Mouse (Mus musculus) C2C12 (cell line): Measurements from ENCODE around the gene Oxt. TPM values are rescaled to one million over a fixed set of nuclear protein-coding genes. Genes with fewer than 3 reads are reported as not detected.

ENCODE experiments used
- H3K27me3 ChIP-seq: one replicate; pipeline ENCODE4 v1.6.1; 2011; ENCODE audit not compliant: control insufficient read depth, insufficient read depth, insufficient read length
- H3K36me3 ChIP-seq: one replicate; pipeline ENCODE4 v1.6.1; 2011; ENCODE audit not compliant: control insufficient read depth, insufficient read depth
- H3K4me3 ChIP-seq: one replicate; pipeline ENCODE4 v1.5.1; 2011; ENCODE audit warnings: mild to moderate bottlenecking, control low read depth; ENCODE audit not compliant: poor library complexity, insufficient read depth, severe bottlenecking
- H3K79me2 ChIP-seq: one replicate; pipeline ENCODE4 v1.6.1; 2011; ENCODE audit not compliant: control insufficient read depth, insufficient read depth
- H3K79me3 ChIP-seq: one replicate; pipeline ENCODE4 v1.6.1; 2011; ENCODE audit warnings: low read depth, control low read depth
- H3ac ChIP-seq: one replicate; pipeline ENCODE3; 2011; ENCODE audit warnings: low read depth; ENCODE audit not compliant: control insufficient read depth, insufficient read length
- CEBPB ChIP-seq: IDR thresholded peaks from one replicate; pipeline ENCODE4 v1.6.1; 2011; ENCODE audit warnings: low read depth, mild to moderate bottlenecking, control low read depth, moderate library complexity
- CTCF ChIP-seq: IDR thresholded peaks from one replicate; pipeline ENCODE4 v1.5.1; 2011; ENCODE audit not compliant: control insufficient read depth, insufficient read depth, insufficient read length
- FOSL1 ChIP-seq: IDR thresholded peaks from one replicate; pipeline ENCODE4 v1.8.0; 2011; ENCODE audit warnings: mild to moderate bottlenecking, low read length; ENCODE audit not compliant: poor library complexity, insufficient read depth, severe bottlenecking
- MAX ChIP-seq: IDR thresholded peaks from one replicate; pipeline ENCODE4 v1.6.1; 2011; ENCODE audit warnings: mild to moderate bottlenecking, control low read depth
- MYOD1 ChIP-seq: IDR thresholded peaks from one replicate; pipeline ENCODE4 v1.6.1; 2011; ENCODE audit warnings: low read depth; ENCODE audit not compliant: control insufficient read depth, insufficient read length
- MYOG ChIP-seq: IDR thresholded peaks from one replicate; pipeline ENCODE4 v1.6.1; 2011; ENCODE audit not compliant: control insufficient read depth, insufficient read length; ENCODE audit errors: extremely low read depth
- USF1 ChIP-seq: IDR thresholded peaks from one replicate; pipeline ENCODE4 v1.6.1; 2011; ENCODE audit warnings: low read depth, mild to moderate bottlenecking, control low read depth, moderate library complexity
- polyA plus RNA-seq: library from polyadenylated mRNA; unstranded; fragments of >200 nt; fragmentation: generic; extraction: Trizol; gene quantifications from one replicate; pipeline ENCODE4 v1.2.1, GENCODE M21; 2012; ENCODE audit warnings: missing spikeins

Gene Oxt
- polyA plus RNA-seq, 1 experiment, result not detected

DNA sequence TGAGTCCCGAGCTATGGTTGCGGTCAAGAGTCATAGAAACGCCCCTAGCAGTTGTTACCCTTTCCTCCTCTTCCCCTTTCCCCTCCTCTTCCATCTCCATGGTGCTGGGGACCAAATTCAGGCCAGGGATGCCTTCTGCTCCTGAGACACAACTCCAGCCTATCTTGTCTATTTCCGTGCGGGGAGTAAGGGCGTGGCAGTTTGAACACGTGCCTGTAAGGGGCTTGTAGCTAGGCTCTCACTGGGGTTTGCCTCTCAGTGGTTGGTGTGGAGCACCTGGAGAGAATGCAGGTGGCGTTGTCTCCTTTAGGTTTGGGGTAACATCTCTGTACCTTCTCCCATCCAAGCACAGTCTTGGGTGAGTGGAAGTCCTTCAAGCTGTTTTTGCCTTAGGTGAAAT, 3.8 kb downstream of the Oxt start:
- Histone ChIP-seq H3ac (no peak overlapping the region), H3K79me3 (no peaks in the 10 kb centered on the region), H3K4me3 (no peak overlapping the region), H3K27me3 (peaks cover 19% of the 10 kb centered on the region), H3K79me2 (no peaks in the 10 kb centered on the region), H3K36me3 (no peaks in the 10 kb centered on the region)
- TF ChIP-seq USF1 (no peak), MAX (no peak), FOSL1 (no peak), CEBPB (no peak), MYOD1 (no peak), CTCF (no peak), MYOG (no peak)

DNA sequence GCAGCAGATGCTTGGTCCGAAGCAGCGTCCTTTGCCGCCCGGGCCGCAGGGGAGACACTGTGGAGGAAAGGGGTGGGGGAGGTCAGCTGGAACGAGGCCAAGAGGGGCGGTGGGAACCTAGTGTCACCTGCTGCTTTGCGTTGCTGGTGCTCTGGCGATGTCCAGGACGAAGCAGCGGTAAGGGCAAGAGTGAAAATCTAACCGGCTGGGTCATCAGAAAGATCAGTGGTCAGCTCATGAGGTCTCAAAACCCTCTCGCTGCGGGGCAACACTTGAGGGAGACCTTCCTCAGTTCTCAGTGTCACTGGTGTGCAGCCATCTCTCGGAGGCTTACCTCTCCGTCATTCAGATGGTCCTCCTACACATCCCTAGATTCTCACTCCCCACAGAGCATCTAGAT, 5.2 kb downstream of the Oxt start:
- Histone ChIP-seq H3K36me3 (no peaks in the 10 kb centered on the region), H3K79me2 (no peaks in the 10 kb centered on the region), H3K27me3 (peaks cover 19% of the 10 kb centered on the region), H3K79me3 (no peaks in the 10 kb centered on the region), H3K4me3 (no peak overlapping the region), H3ac (no peak overlapping the region)
- TF ChIP-seq USF1, result no peak
- no peak for TF ChIP-seq MYOG
- no peak for TF ChIP-seq CEBPB
- TF ChIP-seq MYOD1, result no peak

DNA sequence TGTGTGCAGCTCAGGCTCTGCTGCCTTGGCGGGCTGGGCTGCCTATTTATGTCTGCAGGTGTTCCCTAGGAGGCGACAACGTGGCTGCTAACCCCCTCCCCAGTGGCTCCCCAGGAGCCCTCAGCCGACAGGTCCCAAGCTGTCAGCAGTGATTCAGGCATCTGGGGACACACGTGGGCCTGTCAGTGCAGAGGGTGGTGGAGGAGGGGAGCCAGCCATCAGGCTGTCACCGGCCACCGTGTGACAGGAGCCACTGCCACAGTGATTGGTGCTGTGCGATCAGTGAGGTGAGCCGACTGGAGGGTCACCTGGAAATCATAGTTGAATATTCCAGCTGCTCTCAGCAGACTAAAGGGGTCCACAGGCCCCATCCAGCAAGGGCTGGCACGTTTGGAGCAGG, 6.6 kb downstream of the Oxt start, which contains the start of gene Avp:
Avp (minus strand) TSS at position 3 of the 400 bp plus-strand sequence.
- no peak within 1 kb of the TSS for H3K4me3 ChIP-seq

GRCm38 (mm10) chr2:130583902-130584560, 8.1 kb downstream of the Oxt start:
- Histone ChIP-seq H3K27me3 (peaks cover 19% of the 10 kb centered on the region), H3K79me3 (no peaks in the 10 kb centered on the region), H3K79me2 (no peaks in the 10 kb centered on the region), H3K4me3 (no peak overlapping the region), H3K36me3 (no peaks in the 10 kb centered on the region), H3ac (no peak overlapping the region)
- TF ChIP-seq FOSL1, result no peak
- no peak for TF ChIP-seq MYOD1
- TF ChIP-seq MYOG, result no peak
- TF ChIP-seq CTCF, result no peak
- no peak for TF ChIP-seq USF1
- TF ChIP-seq CEBPB, result no peak
- no peak for TF ChIP-seq MAX

More for the DNA sequence above, 6.6 kb downstream of the Oxt start, which contains the start of gene Avp:
- Histone ChIP-seq H3K36me3 (no peaks in the 10 kb centered on the region), H3K79me2 (no peaks in the 10 kb centered on the region), H3ac (no peak within 1 kb of the TSS), H3K79me3 (no peaks in the 10 kb centered on the region), H3K27me3 (peaks cover 19% of the 10 kb centered on the region)
- TF ChIP-seq CTCF (no peak), FOSL1 (no peak), USF1 (no peak), MAX (no peak), CEBPB (no peak), MYOG (no peak), MYOD1 (no peak)

- Histone ChIP-seq H3K27me3 (peaks cover 7% of the 10 kb centered on the region), H3K36me3 (peaks cover 7% of the 10 kb centered on the region), H3K4me3 (no peak overlapping the region), H3K79me3 (no peaks in the 10 kb centered on the region), H3K79me2 (no peaks in the 10 kb centered on the region), H3ac (no peak overlapping the region)
- no peak for TF ChIP-seq CEBPB
- no peak for TF ChIP-seq MYOG
- no peak for TF ChIP-seq CTCF
- no peak for TF ChIP-seq FOSL1
- TF ChIP-seq MAX, result no peak
- no peak for TF ChIP-seq MYOD1
- no peak for TF ChIP-seq USF1
These were observed 10.0 kb downstream of the Oxt start for GRCm38 (mm10) chr2:130586016-130586415.

- no peaks in the 10 kb centered on the region for H3K27me3 ChIP-seq
- no peak for TF ChIP-seq MYOD1
- no peak for TF ChIP-seq CTCF
- TF ChIP-seq MYOG, result no peak
- no peak for TF ChIP-seq USF1
- no peak overlapping the region for H3K4me3 ChIP-seq
- H3K36me3 ChIP-seq, result peaks cover 16% of the 10 kb centered on the region
- no peak overlapping the region for H3ac ChIP-seq
- H3K79me3 ChIP-seq, result no peaks in the 10 kb centered on the region
- no peaks in the 10 kb centered on the region for H3K79me2 ChIP-seq
These were observed 12.4 kb downstream of the Oxt start for GRCm38 (mm10) chr2:130588373-130588772.
